ENCODE assay signal across 8 mouse cellular contexts in the genomic region with DNA sequence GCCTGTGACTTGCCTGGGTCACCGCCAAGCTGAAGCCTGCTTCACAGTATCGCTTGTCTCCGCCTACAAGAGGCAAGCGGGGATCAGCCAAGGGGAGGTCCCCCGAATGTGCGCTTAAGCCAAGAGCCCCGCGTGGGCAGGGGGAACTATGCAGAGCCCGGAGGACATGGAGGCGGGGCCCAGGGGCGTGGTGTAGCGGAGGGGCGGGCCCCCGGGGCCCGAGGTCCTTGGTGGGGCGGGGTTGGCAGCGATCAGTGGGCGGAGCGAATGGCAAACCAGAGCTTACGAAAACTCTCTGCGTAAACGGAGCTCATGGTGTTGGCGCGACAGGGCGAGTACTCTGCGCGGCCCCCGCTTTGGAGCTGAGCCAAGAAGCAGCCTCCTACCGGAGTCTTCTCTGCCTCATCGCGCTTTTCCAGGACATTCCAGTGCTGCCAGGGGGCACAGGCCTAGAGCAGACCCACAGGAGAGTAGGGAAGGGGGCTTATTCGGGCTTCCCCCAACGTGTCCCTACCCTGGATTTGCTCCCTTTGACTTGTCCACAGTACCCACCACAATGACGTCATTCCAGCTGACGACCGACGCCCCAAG. TPM values are rescaled to one million over a fixed set of nuclear protein-coding genes. Genes with fewer than 3 reads are reported as not detected.
DNase-seq lines count a peak whose midpoint lies in the region; ATAC-seq and TF ChIP-seq lines count a peak whose summit lies in the region.

No protein-coding gene starts in this region.

- H3K9me3 ChIP-seq in ES-E14 (ENCODE audit: control insufficient read depth, insufficient read depth, low read depth, low read length): no peaks in the 10 kb centered on the region
- H3K9me3 ChIP-seq in forebrain, embryonic 15.5 days: no peaks in the 10 kb centered on the region

- H3K9ac ChIP-seq in ES-E14 (ENCODE audit: insufficient read depth, low read depth, low read length, poor library complexity, severe bottlenecking): peak overlapping the region; percentile 65
- peak overlapping the region; percentile 55 for H3K9ac ChIP-seq in forebrain, embryonic 15.5 days (replicated peaks)

- ATAC-seq in forebrain, embryonic 15.5 days (replicated peaks): peak; percentile 90
- peak; percentile 64 for ATAC-seq in neutrophil, adult 5-6 weeks (ENCODE audit: extremely low read depth, insufficient number of reproducible peaks, low FRiP score, poor library complexity, severe bottlenecking)

- peak; percentile 88 for DNase-seq in ES-E14 (ENCODE audit: low read depth, low spot score)
- peak; percentile 93 for DNase-seq in cerebellum, adult 11-12 months
- DNase-seq in heart, postnatal 25 days (ENCODE audit: low spot score): peak; percentile 97
- DNase-seq in layer of hippocampus, adult 18-20 months (ENCODE audit: low spot score in 2 of 2): peak; percentile 92 to 95
- DNase-seq in lung, adult 2 months: peak; percentile 98
- DNase-seq in thymus, adult 18-20 months: peak; percentile 89 to 90

- no peak overlapping the region for H3K27ac ChIP-seq in ES-E14 (ENCODE audit: insufficient read depth, low read depth, low read length, poor library complexity, severe bottlenecking)
- H3K27ac ChIP-seq in forebrain, embryonic 15.5 days (replicated peaks): peak overlapping the region; percentile 62

- TF ChIP-seq POLR2A in lung, adult 2 months (IDR thresholded peaks at IDR 0.05; ENCODE audit: borderline replicate concordance, extremely low read depth, low read depth, low read length): peak; percentile 41; the same call in 1 of the 2 replicates

- peak overlapping the region; percentile 85 for H3K4me2 ChIP-seq in forebrain, embryonic 15.5 days (replicated peaks)

- WGBS in forebrain, embryonic 15.5 days: under 1% methylated on average over 37 of the region's 37 CpGs
- under 1% methylated on average over 37 of the region's 37 CpGs for WGBS in lung, adult 2 months

- peaks cover 0 to 4% of the 10 kb centered on the region in 2 experiments; a peak in 1 of 4 replicates for H3K4me1 ChIP-seq in ES-E14 (ENCODE audit: control insufficient read depth in 2 of 2, insufficient read depth in 2 of 2, low read length in 2 of 2, poor library complexity in 1 of 2)
- H3K4me1 ChIP-seq in forebrain, embryonic 15.5 days: peaks cover 22% of the 10 kb centered on the region
- peaks cover 4% of the 10 kb centered on the region; the same call in 1 of the 2 replicates for H3K4me1 ChIP-seq in lung, adult 2 months (ENCODE audit: control insufficient read depth, insufficient read depth, low read length)

- no peak for TF ChIP-seq CTCF in lung, adult 2 months (IDR thresholded peaks at IDR 0.05; ENCODE audit: insufficient read depth, low read length)

- no peaks in the 10 kb centered on the region for H3K36me3 ChIP-seq in ES-E14 (ENCODE audit: control insufficient read depth, insufficient read depth, low read length, poor library complexity, severe bottlenecking)
- H3K36me3 ChIP-seq in forebrain, embryonic 15.5 days: no peaks in the 10 kb centered on the region

- intact Hi-C loops in heart, postnatal 25 days (cut with DNase I): no loop called here

- in situ Hi-C loops in ES-E14 (cut with MboI; ENCODE audit: low sequenced_read_pairs in 2 of 2, unreplicated experiment in 2 of 2): no loop called here

- peak overlapping the region; percentile 59 to 77 for H3K4me3 ChIP-seq in ES-E14 (ENCODE audit: insufficient read depth in 1 of 2, low read depth in 1 of 2, low read length in 2 of 2, poor library complexity in 1 of 2, severe bottlenecking in 1 of 2)
- peak overlapping the region; percentile 44 for H3K4me3 ChIP-seq in forebrain, embryonic 15.5 days
- peak overlapping the region; percentile 67 for H3K4me3 ChIP-seq in lung, adult 2 months (replicated peaks; ENCODE audit: extremely low read depth, low read depth, low read length)

- H3K27me3 ChIP-seq in forebrain, embryonic 15.5 days: no peaks in the 10 kb centered on the region

TF ChIP-seq in ES-E14, 5 proteins besides CTCF, POLR2A, EP300 and RAD21:
- TF ChIP-seq ZC3H11A (IDR thresholded peaks at IDR 0.05; ENCODE audit: borderline replicate concordance, low read depth, low read length) (no peak), HCFC1 (IDR thresholded peaks at IDR 0.05; ENCODE audit: borderline replicate concordance, insufficient read depth, low read length) (no peak), MAFK (IDR thresholded peaks at IDR 0.05; ENCODE audit: insufficient read depth, low read depth, low read length) (no peak), ZNF384 (IDR thresholded peaks at IDR 0.05; ENCODE audit: low read depth, low read length) (no peak), CHD2 (IDR thresholded peaks at IDR 0.05; ENCODE audit: low read depth, low read length) (no peak)

RNA-seq across cellular contexts. Expression of a gene that starts 2.8 kb away (rescaled TPM):
- 6.6 and 7.8 TPM in 2 replicates for total RNA-seq in ES-E14 (2012; rRNA removed)
- polyA plus RNA-seq in forebrain, embryonic 15.5 days (2015; fragmentation: Nextera tagmentation; extraction: Ambion mirVana): 4.0 and 4.7 TPM in 2 replicates
- total RNA-seq in heart, postnatal 25 days (2021): 1 to 10 TPM; 3.5 to 4.5 TPM
- 1 to 10 TPM; 1.2 to 3.9 TPM for total RNA-seq in layer of hippocampus, adult 18-20 months (2021)
- 11.4 and 14.9 TPM in 2 replicates for polyA plus RNA-seq in lung, adult 2 months (2012; rRNA removed)
- total RNA-seq in neutrophil, adult 5-6 weeks (2017): 37.8 and 42.2 TPM in 2 replicates

RNA-seq across cellular contexts. Expression of a gene that starts 19.7 kb away (rescaled TPM):
- total RNA-seq in ES-E14 (2012; rRNA removed): 6.7 and 13.1 TPM in 2 replicates
- polyA plus RNA-seq in forebrain, embryonic 15.5 days (2015; fragmentation: Nextera tagmentation; extraction: Ambion mirVana): 22.5 and 24.3 TPM in 2 replicates
- 1 to 10 TPM; 5.8 to 6.5 TPM for total RNA-seq in heart, postnatal 25 days (2021)
- 100 to 1,000 TPM; 106 to 111 TPM for total RNA-seq in layer of hippocampus, adult 18-20 months (2021)
- polyA plus RNA-seq in lung, adult 2 months (2012; rRNA removed): 19.6 and 22.8 TPM in 2 replicates
- total RNA-seq in neutrophil, adult 5-6 weeks (2017): not detected in 2 replicates

RNA-seq across cellular contexts. Expression of a gene that starts 37.0 kb away (rescaled TPM):
- 81.5 and 154 TPM in 2 replicates for total RNA-seq in ES-E14 (2012; rRNA removed)
- polyA plus RNA-seq in forebrain, embryonic 15.5 days (2015; fragmentation: Nextera tagmentation; extraction: Ambion mirVana): 61.8 and 62.0 TPM in 2 replicates
- total RNA-seq in heart, postnatal 25 days (2021): 100 to 1,000 TPM; 101 to 104 TPM
- 10 to 100 TPM; 62.4 to 64.6 TPM for total RNA-seq in layer of hippocampus, adult 18-20 months (2021)
- polyA plus RNA-seq in lung, adult 2 months (2012; rRNA removed): 220 and 257 TPM in 2 replicates
- 44.9 and 45.2 TPM in 2 replicates for total RNA-seq in neutrophil, adult 5-6 weeks (2017)

RNA-seq across cellular contexts. Expression of a gene that starts 59.4 kb away (rescaled TPM):
- total RNA-seq in ES-E14 (2012; rRNA removed): 152 and 175 TPM in 2 replicates
- 144 TPM in 2 replicates for polyA plus RNA-seq in forebrain, embryonic 15.5 days (2015; fragmentation: Nextera tagmentation; extraction: Ambion mirVana)
- 100 to 1,000 TPM; 163 to 175 TPM for total RNA-seq in heart, postnatal 25 days (2021)
- total RNA-seq in layer of hippocampus, adult 18-20 months (2021): 10 to 100 TPM; 62.9 to 64.5 TPM
- 258 and 290 TPM in 2 replicates for polyA plus RNA-seq in lung, adult 2 months (2012; rRNA removed)
- total RNA-seq in neutrophil, adult 5-6 weeks (2017): 31.0 and 36.2 TPM in 2 replicates
